Mouse (Mus musculus) yolk sac, embryonic 10.5 days (tissue): ENCODE measurements around the gene Arhgap20.

Experiments
- DNase-seq: peaks from one replicate; pipeline ENCODE4 v3.0.0-alpha.2; 2017; ENCODE audit warnings: low spot score

The Arhgap20 gene

GRCm38 (mm10) chr9:51799156-51799555 is 34.0 kb downstream of the Arhgap20 start:
- no peak for DNase-seq

- no peak for DNase-seq
Measured at GRCm38 (mm10) chr9:51807272-51807671, 42.1 kb downstream of the Arhgap20 start.

GRCm38 (mm10) chr9:51812931-51813330 is 47.8 kb downstream of the Arhgap20 start:
- no peak for DNase-seq

- DNase-seq = no peak
Measured at GRCm38 (mm10) chr9:51824516-51824915, 59.4 kb downstream of the Arhgap20 start.

GRCm38 (mm10) chr9:51831596-51831995 is 66.5 kb downstream of the Arhgap20 start:
- DNase-seq = no peak

GRCm38 (mm10) chr9:51832368-51832767 is 67.2 kb downstream of the Arhgap20 start:
- DNase-seq = no peak

- no peak for DNase-seq
Measured at GRCm38 (mm10) chr9:51837716-51838115, 72.6 kb downstream of the Arhgap20 start.

- DNase-seq = no peak
Measured at GRCm38 (mm10) chr9:51843216-51843615, 78.1 kb downstream of the Arhgap20 start.

- no peak for DNase-seq
Measured at GRCm38 (mm10) chr9:51845796-51846195, 80.7 kb downstream of the Arhgap20 start.

- DNase-seq = no peak
Measured at GRCm38 (mm10) chr9:51853772-51854171, 88.6 kb downstream of the Arhgap20 start.

- no peak for DNase-seq
Measured at GRCm38 (mm10) chr9:51864273-51864672, 99.1 kb downstream of the Arhgap20 start.

GRCm38 (mm10) chr9:51866634-51867033 is 101.5 kb downstream of the Arhgap20 start:
- peak; percentile 20 for DNase-seq

GRCm38 (mm10) chr9:51869056-51869455 is 103.9 kb downstream of the Arhgap20 start:
- DNase-seq = peak; percentile 68

GRCm38 (mm10) chr9:51874348-51874747 is 109.2 kb downstream of the Arhgap20 start:
- peak; percentile 26 for DNase-seq

- DNase-seq = no peak
Measured at GRCm38 (mm10) chr9:51875531-51875930, 110.4 kb downstream of the Arhgap20 start.

GRCm38 (mm10) chr9:51881386-51881785 is 116.2 kb downstream of the Arhgap20 start:
- DNase-seq = no peak

GRCm38 (mm10) chr9:51881881-51882280 is 116.7 kb downstream of the Arhgap20 start:
- no peak for DNase-seq

- DNase-seq = no peak
Measured at GRCm38 (mm10) chr9:51883319-51883718, 118.2 kb downstream of the Arhgap20 start.

- no peak for DNase-seq
Measured at GRCm38 (mm10) chr9:51892921-51893320, 127.8 kb downstream of the Arhgap20 start.
